Comparison of ENCODE assay signal across 13 mouse cellular contexts in genomic region chr16:8672811-8673210, GRCm38 (mm10). TPM values are rescaled to one million over a fixed set of nuclear protein-coding genes. Genes with fewer than 3 reads are reported as not detected.
A peak's percentile ranks its signal among the peaks of the same experiment; 100 is the strongest.
DNase-seq lines count a peak whose midpoint lies in the region; ATAC-seq and TF ChIP-seq lines count a peak whose summit lies in the region.
"Had no signal": no experiment of that assay in that cellular context is flagged by ENCODE, and none has a peak within 500 bp of the region (broad histone marks: within the 10 kb centered on the region; RNA-seq: fewer than 3 reads in every experiment).

No protein-coding gene starts in this region.

- no peaks in the 10 kb centered on the region for H3K36me3 ChIP-seq in heart, embryonic 12.5 days
- no peaks in the 10 kb centered on the region for H3K36me3 ChIP-seq in stomach, embryonic 15.5 days
- H3K36me3 ChIP-seq in stomach, postnatal 0 days (ENCODE audit: control insufficient read depth, insufficient read depth, low read length), result no peaks in the 10 kb centered on the region
- H3K36me3 ChIP-seq in liver, embryonic 15.5 days (replicated peaks), result peaks cover 21% of the 10 kb centered on the region

- peak overlapping the region; percentile 89 for H3K4me2 ChIP-seq in heart, embryonic 12.5 days
- H3K4me2 ChIP-seq in stomach, embryonic 15.5 days, result peak overlapping the region; percentile 81
- H3K4me2 ChIP-seq in stomach, postnatal 0 days (replicated peaks; ENCODE audit: low read depth), result no peak overlapping the region
- peak overlapping the region; percentile 88 for H3K4me2 ChIP-seq in liver, embryonic 15.5 days

- peak overlapping the region; percentile 78; the same call in 1 of the 2 replicates for H3K4me3 ChIP-seq in heart, embryonic 12.5 days
- H3K4me3 ChIP-seq in stomach, embryonic 15.5 days (replicated peaks), result no peak overlapping the region
- H3K4me3 ChIP-seq in stomach, postnatal 0 days (ENCODE audit: low read depth, low read length), result no peak overlapping the region
- H3K4me3 ChIP-seq in liver, embryonic 15.5 days (replicated peaks), result peak overlapping the region; percentile 86

- TF ChIP-seq EP300 in stomach, postnatal 0 days (optimal IDR thresholded peaks at IDR 0.05), result no peak

- TF ChIP-seq CTCF in stomach, postnatal 0 days (IDR thresholded peaks at IDR 0.05; ENCODE audit: low read depth), result no peak

- DNase-seq in heart, postnatal 4 days, result no peak
- no peak for DNase-seq in stomach, postnatal 0 days (ENCODE audit: low spot score)
- DNase-seq in cerebellum, adult 9-11 months, result no peak
- DNase-seq in urinary bladder, postnatal 4 days (ENCODE audit: low spot score in 2 of 2), result no peak
- DNase-seq: B cell, adult 2 months; gastrocnemius, postnatal 10 days had no signal

- no peak for ATAC-seq in heart, embryonic 12.5 days (ENCODE audit: insufficient number of reproducible peaks, low FRiP score)
- no peak for ATAC-seq in stomach, embryonic 15.5 days (ENCODE audit: insufficient read depth, low FRiP score, low read depth)
- no peak for ATAC-seq in stomach, postnatal 0 days (ENCODE audit: low FRiP score, low TSS enrichment)
- ATAC-seq in liver, embryonic 15.5 days (ENCODE audit: insufficient read depth), result no peak
- no peak for ATAC-seq in CD4-positive, CD25-positive, alpha-beta regulatory T cell, adult 4 months

- no peak overlapping the region for H3K27ac ChIP-seq in heart, embryonic 12.5 days (ENCODE audit: poor library complexity, severe bottlenecking)
- H3K27ac ChIP-seq in stomach, embryonic 15.5 days, result no peak overlapping the region
- H3K27ac ChIP-seq in stomach, postnatal 0 days (replicated peaks), result no peak overlapping the region
- H3K27ac ChIP-seq in liver, embryonic 15.5 days (replicated peaks), result peak overlapping the region; percentile 96

- H3K9me3 ChIP-seq in heart, embryonic 12.5 days (replicated peaks), result no peaks in the 10 kb centered on the region
- H3K9me3 ChIP-seq in stomach, embryonic 15.5 days, result no peaks in the 10 kb centered on the region
- no peaks in the 10 kb centered on the region for H3K9me3 ChIP-seq in stomach, postnatal 0 days (ENCODE audit: control insufficient read depth, low read length)
- no peaks in the 10 kb centered on the region for H3K9me3 ChIP-seq in liver, embryonic 15.5 days (replicated peaks)

- peaks cover 38% of the 10 kb centered on the region for H3K4me1 ChIP-seq in heart, embryonic 12.5 days (replicated peaks)
- peaks cover 33% of the 10 kb centered on the region for H3K4me1 ChIP-seq in stomach, embryonic 15.5 days
- H3K4me1 ChIP-seq in stomach, postnatal 0 days (replicated peaks; ENCODE audit: control insufficient read depth, insufficient read depth), result peaks cover 11% of the 10 kb centered on the region
- peaks cover 98% of the 10 kb centered on the region for H3K4me1 ChIP-seq in liver, embryonic 15.5 days (replicated peaks)

- H3K9ac ChIP-seq in heart, embryonic 12.5 days, result no peak overlapping the region
- H3K9ac ChIP-seq in stomach, embryonic 15.5 days, result no peak overlapping the region
- no peak overlapping the region for H3K9ac ChIP-seq in stomach, postnatal 0 days (ENCODE audit: low read length)
- H3K9ac ChIP-seq in liver, embryonic 15.5 days, result peak overlapping the region; percentile 91

- no peaks in the 10 kb centered on the region for H3K27me3 ChIP-seq in heart, embryonic 12.5 days (replicated peaks)
- H3K27me3 ChIP-seq in stomach, embryonic 15.5 days (replicated peaks), result no peaks in the 10 kb centered on the region
- no peaks in the 10 kb centered on the region for H3K27me3 ChIP-seq in stomach, postnatal 0 days (ENCODE audit: control insufficient read depth, insufficient read depth, low read length)
- H3K27me3 ChIP-seq in liver, embryonic 15.5 days, result no peaks in the 10 kb centered on the region

RNA-seq across cellular contexts. Expression of gene Carhsp1, which starts 0.9 kb away (rescaled TPM):
- 95.8 and 102 TPM in 2 replicates for polyA plus RNA-seq in heart, embryonic 12.5 days (2016; fragmentation: Nextera tagmentation; extraction: Ambion mirVana)
- 10 to 100 TPM; 52.8 to 56.0 TPM for total RNA-seq in heart, postnatal 4 days (2021)
- 82.3 and 92.6 TPM in 2 replicates for polyA plus RNA-seq in stomach, embryonic 15.5 days (2015; fragmentation: Nextera tagmentation; extraction: Ambion mirVana)
- polyA plus RNA-seq in stomach, postnatal 0 days (2015; fragmentation: Nextera tagmentation; extraction: Ambion mirVana), result 53.1 and 53.8 TPM in 2 replicates
- 85.9 and 94.7 TPM in 2 replicates for polyA plus RNA-seq in liver, embryonic 15.5 days (2015; fragmentation: Nextera tagmentation; extraction: Ambion mirVana)
- 10 to 100 TPM; 11.7 to 29.4 TPM for polyA plus RNA-seq in CD4-positive, CD25-positive, alpha-beta regulatory T cell, adult 4 months (2017; shearing (Covaris generic))

RNA-seq across cellular contexts. Expression of gene Gm5767, which starts 7.8 kb away (rescaled TPM):
- polyA plus RNA-seq in heart, embryonic 12.5 days (2016; fragmentation: Nextera tagmentation; extraction: Ambion mirVana), result not detected in 2 replicates
- total RNA-seq in heart, postnatal 4 days (2021), result not detected
- not detected in 2 replicates for polyA plus RNA-seq in stomach, embryonic 15.5 days (2015; fragmentation: Nextera tagmentation; extraction: Ambion mirVana)
- not detected in 2 replicates for polyA plus RNA-seq in stomach, postnatal 0 days (2015; fragmentation: Nextera tagmentation; extraction: Ambion mirVana)
- polyA plus RNA-seq in liver, embryonic 15.5 days (2015; fragmentation: Nextera tagmentation; extraction: Ambion mirVana), result 0.24 TPM in 1 of 2 replicates, not detected in the other
- not detected for polyA plus RNA-seq in CD4-positive, CD25-positive, alpha-beta regulatory T cell, adult 4 months (2017; shearing (Covaris generic))
- total RNA-seq: gastrocnemius, postnatal 10 days; left cerebral cortex, postnatal 25 days; megakaryocyte, adult 5-6 weeks had no signal
- polyA plus RNA-seq: inflammation-experienced regulatory T-cells, adult 6 months had no signal

RNA-seq across cellular contexts. Expression of gene Tmem186, which starts 35.3 kb away (rescaled TPM):
- 16.9 TPM in 2 replicates for polyA plus RNA-seq in heart, embryonic 12.5 days (2016; fragmentation: Nextera tagmentation; extraction: Ambion mirVana)
- total RNA-seq in heart, postnatal 4 days (2021), result 10 to 100 TPM; 12.7 to 13.1 TPM
- polyA plus RNA-seq in stomach, embryonic 15.5 days (2015; fragmentation: Nextera tagmentation; extraction: Ambion mirVana), result 18.8 and 20.1 TPM in 2 replicates
- polyA plus RNA-seq in stomach, postnatal 0 days (2015; fragmentation: Nextera tagmentation; extraction: Ambion mirVana), result 11.1 and 11.8 TPM in 2 replicates
- 8.9 and 9.8 TPM in 2 replicates for polyA plus RNA-seq in liver, embryonic 15.5 days (2015; fragmentation: Nextera tagmentation; extraction: Ambion mirVana)
- 10 to 100 TPM; 10.1 to 15.7 TPM for polyA plus RNA-seq in CD4-positive, CD25-positive, alpha-beta regulatory T cell, adult 4 months (2017; shearing (Covaris generic))

RNA-seq across cellular contexts. Expression of gene Pmm2, which starts 35.3 kb away (rescaled TPM):
- polyA plus RNA-seq in heart, embryonic 12.5 days (2016; fragmentation: Nextera tagmentation; extraction: Ambion mirVana), result 43.1 and 43.3 TPM in 2 replicates
- 10 to 100 TPM; 36.5 to 39.0 TPM for total RNA-seq in heart, postnatal 4 days (2021)
- polyA plus RNA-seq in stomach, embryonic 15.5 days (2015; fragmentation: Nextera tagmentation; extraction: Ambion mirVana), result 67.6 and 69.2 TPM in 2 replicates
- polyA plus RNA-seq in stomach, postnatal 0 days (2015; fragmentation: Nextera tagmentation; extraction: Ambion mirVana), result 74.2 and 74.9 TPM in 2 replicates
- 30.4 and 31.5 TPM in 2 replicates for polyA plus RNA-seq in liver, embryonic 15.5 days (2015; fragmentation: Nextera tagmentation; extraction: Ambion mirVana)
- 100 to 1,000 TPM in 1 of 2 experiments, 10 to 100 TPM in 1; 93.6 to 129 TPM for polyA plus RNA-seq in CD4-positive, CD25-positive, alpha-beta regulatory T cell, adult 4 months (2017; shearing (Covaris generic))

Comparison
In these comparisons a context has a peak if more than half of its experiments do, and no peak if none do; other contexts are left out.
1. H3K4me3 ChIP-seq: peak in heart, embryonic 12.5 days (single experiment) and liver, embryonic 15.5 days (single experiment); none in stomach, embryonic 15.5 days (single experiment) and stomach, postnatal 0 days (single experiment).